ENCODE assay signal across 20 mouse cellular contexts in genomic region chr17:51892159-51892558, GRCm38 (mm10).
"Had no signal": no experiment of that assay in that cellular context is flagged by ENCODE, and none has a peak within 500 bp of the region (broad histone marks: within the 10 kb centered on the region; RNA-seq: fewer than 3 reads in every experiment).

No protein-coding gene starts in this region.

- H3K4me1 ChIP-seq: liver, embryonic 13.5 days; liver, embryonic 15.5 days; lung, embryonic 15.5 days; megakaryocyte, embryonic 14.5 days; midbrain, embryonic 13.5 days; midbrain, embryonic 15.5 days; neural tube, embryonic 13.5 days; neural tube, embryonic 15.5 days had no signal

- H3K9me3 ChIP-seq: liver, embryonic 13.5 days; liver, embryonic 15.5 days; lung, embryonic 15.5 days; megakaryocyte, embryonic 14.5 days; midbrain, embryonic 13.5 days; midbrain, embryonic 15.5 days; neural tube, embryonic 13.5 days; neural tube, embryonic 15.5 days had no signal

- DNase-seq: liver; liver, embryonic 13.5 days; liver, postnatal 0 days; lung, adult 2 months; lung, postnatal 14 days; lung, postnatal 36 days; right cerebral cortex, postnatal 25 days; right cerebral cortex, postnatal 4 days; spleen, adult 18-20 months had no signal

- ATAC-seq: liver, postnatal 0 days; lung, postnatal 0 days; midbrain, embryonic 13.5 days; midbrain, embryonic 15.5 days had no signal

- H3K9ac ChIP-seq: liver, embryonic 13.5 days; liver, embryonic 15.5 days; liver, postnatal 0 days; lung, embryonic 15.5 days; midbrain, embryonic 13.5 days; midbrain, embryonic 15.5 days; neural tube, embryonic 13.5 days; neural tube, embryonic 15.5 days had no signal

- H3K27ac ChIP-seq: liver, embryonic 13.5 days; liver, embryonic 15.5 days; lung, embryonic 15.5 days; macrophage; midbrain, embryonic 13.5 days; midbrain, embryonic 15.5 days; neural tube, embryonic 13.5 days; neural tube, embryonic 15.5 days had no signal

- H3K4me3 ChIP-seq: liver, embryonic 13.5 days; liver, embryonic 15.5 days; lung, embryonic 15.5 days; megakaryocyte, embryonic 14.5 days; midbrain, embryonic 13.5 days; midbrain, embryonic 15.5 days; neural tube, embryonic 13.5 days; neural tube, embryonic 15.5 days had no signal

- H3K4me2 ChIP-seq: liver, embryonic 11.5 days; liver, embryonic 13.5 days; liver, embryonic 15.5 days; lung, embryonic 15.5 days; midbrain, embryonic 11.5 days; midbrain, embryonic 13.5 days; midbrain, embryonic 15.5 days; neural tube, embryonic 13.5 days; neural tube, embryonic 15.5 days had no signal

- H3K36me3 ChIP-seq: liver, embryonic 13.5 days; liver, embryonic 15.5 days; lung, embryonic 15.5 days; midbrain, embryonic 13.5 days; midbrain, embryonic 15.5 days; neural tube, embryonic 13.5 days; neural tube, embryonic 15.5 days had no signal

- H3K27me3 ChIP-seq: liver, embryonic 13.5 days; liver, embryonic 15.5 days; lung, embryonic 15.5 days; megakaryocyte, embryonic 14.5 days; midbrain, embryonic 13.5 days; midbrain, embryonic 15.5 days; neural tube, embryonic 13.5 days; neural tube, embryonic 15.5 days had no signal
